Mouse (Mus musculus) G1E (cell line): ENCODE results near the gene Usp49. TPM values are rescaled to one million over a fixed set of nuclear protein-coding genes. Genes with fewer than 3 reads are reported as not detected.

ENCODE experiments used
- ATAC-seq: 2 replicates; pipeline ENCODE4 v1.8.0; 2016; ENCODE audit warnings: mild to moderate bottlenecking; ENCODE audit not compliant: insufficient number of reproducible peaks, poor library complexity, low FRiP score, severe bottlenecking; ENCODE audit errors: extremely low read depth
- DNase-seq: peaks from one replicate; pipeline ENCODE4 v3.0.0; 2012; ENCODE audit warnings: low spot score
- H3K27me3 ChIP-seq: 2 replicates; pipeline ENCODE4 v1.6.1; 2012; ENCODE audit warnings: mild to moderate bottlenecking, low read length, inconsistent platforms; ENCODE audit not compliant: insufficient read depth
- H3K36me3 ChIP-seq: replicated peaks from 2 replicates; pipeline ENCODE3; 2012; ENCODE audit warnings: mild to moderate bottlenecking, inconsistent platforms
- H3K4me1 ChIP-seq: 2 replicates; pipeline ENCODE4 v1.6.1; 2012; ENCODE audit warnings: low read depth, low read length, inconsistent platforms, mixed read lengths; ENCODE audit not compliant: insufficient read depth
- H3K4me3 ChIP-seq: 2 replicates; pipeline ENCODE4 v1.5.1; 2012; ENCODE audit warnings: low read depth, mild to moderate bottlenecking, inconsistent platforms, low read length, moderate library complexity, mixed read lengths
- H3K9me3 ChIP-seq: replicated peaks from 2 replicates; pipeline ENCODE4 v1.6.1; 2012; ENCODE audit warnings: inconsistent platforms
- CTCF ChIP-seq: IDR thresholded peaks from 2 replicates; pipeline ENCODE4 v1.5.1; 2012; ENCODE audit warnings: low read depth, low read length, inconsistent platforms, mixed read lengths
- GATA1 ChIP-seq: IDR thresholded peaks from 2 replicates; pipeline ENCODE4 v1.6.1; 2012; ENCODE audit warnings: borderline replicate concordance, low read length, inconsistent platforms, mixed read lengths
- GATA2 ChIP-seq: IDR thresholded peaks from 2 replicates; pipeline ENCODE4 v1.6.1; 2012; ENCODE audit warnings: low read depth, low read length, inconsistent platforms, borderline replicate concordance
- POLR2AphosphoS5 ChIP-seq: IDR thresholded peaks from 2 replicates; pipeline ENCODE4 v1.6.1; 2012; ENCODE audit warnings: low read depth, low read length, inconsistent platforms; ENCODE audit not compliant: insufficient replicate concordance
- TAL1 ChIP-seq: conservative IDR thresholded peaks from 2 replicates; pipeline ENCODE4 v1.6.1; 2012; ENCODE audit warnings: low read depth, low read length, inconsistent platforms, mixed read lengths
- polyA plus RNA-seq: library from polyadenylated mRNA; stranded (reverse); fragments of >175 nt; gene quantifications from 2 replicates; pipeline ENCODE4 v1.2.3, GENCODE M21; 2012
- total RNA-seq, 2 experiments: library from RNA; stranded (forward) in 1 of 2; stranded (reverse) in 1 of 2; fragments of 200-1000 nt in 1 of 2; fragments of >200 nt in 1 of 2; fragmentation: Nextera tagmentation in 1 of 2; gene quantifications; 2 replicates each; pipeline ENCODE4 v1.2.3; 2014 to 2017

Gene Usp49
- total and polyA plus RNA-seq, 3 experiments: 5.3 to 41.7 (median 15.6) TPM

- H3K27me3 ChIP-seq: no peaks in the 10 kb centered on the region
- no peak for TF ChIP-seq CTCF
- no peak for TF ChIP-seq TAL1
- no peaks in the 10 kb centered on the region; the same call in 1 of the 2 replicates for H3K4me1 ChIP-seq
- DNase-seq (no peak), ATAC-seq (no peak)
- H3K4me3 ChIP-seq: no peak overlapping the region
- no peaks in the 10 kb centered on the region for H3K9me3 ChIP-seq
- H3K36me3 ChIP-seq: peaks cover 51% of the 10 kb centered on the region
These were observed 27.4 kb downstream of the Usp49 start for GRCm38 (mm10) chr17:47657901-47658300.

- Histone ChIP-seq H3K4me1 (no peaks in the 10 kb centered on the region; the same call in 1 of the 2 replicates), H3K27me3 (no peaks in the 10 kb centered on the region), H3K4me3 (no peak overlapping the region), H3K9me3 (no peaks in the 10 kb centered on the region), H3K36me3 (peaks cover 52% of the 10 kb centered on the region)
- TF ChIP-seq TAL1 (no peak), GATA1 (no peak), GATA2 (no peak), CTCF (no peak)
- DNase-seq: no peak
- ATAC-seq: no peak
These were observed 28.3 kb downstream of the Usp49 start for GRCm38 (mm10) chr17:47658741-47659243.

GRCm38 (mm10) chr17:47663009-47663713 lies 32.7 kb downstream of the Usp49 start:
- DNase-seq (no peak), ATAC-seq (no peak)
- Histone ChIP-seq H3K4me3 (no peak overlapping the region), H3K36me3 (peaks cover 59% of the 10 kb centered on the region), H3K27me3 (no peaks in the 10 kb centered on the region), H3K4me1 (no peaks in the 10 kb centered on the region; the same call in 1 of the 2 replicates), H3K9me3 (no peaks in the 10 kb centered on the region)
- TF ChIP-seq POLR2AphosphoS5 (no peak), GATA1 (no peak), GATA2 (no peak), TAL1 (no peak), CTCF (no peak)

- H3K36me3 ChIP-seq: peaks cover 50% of the 10 kb centered on the region
- no peaks in the 10 kb centered on the region for H3K4me1 ChIP-seq
- H3K27me3 ChIP-seq: no peaks in the 10 kb centered on the region
- H3K9me3 ChIP-seq: no peaks in the 10 kb centered on the region
- DNase-seq (no peak), ATAC-seq (no peak)
- TF ChIP-seq CTCF (no peak), GATA1 (no peak), POLR2AphosphoS5 (no peak), GATA2 (no peak), TAL1 (no peak)
- H3K4me3 ChIP-seq: no peak overlapping the region
These were observed 34.0 kb downstream of the Usp49 start for GRCm38 (mm10) chr17:47664474-47664873.

- Histone ChIP-seq H3K27me3 (no peaks in the 10 kb centered on the region), H3K9me3 (no peaks in the 10 kb centered on the region), H3K4me1 (no peaks in the 10 kb centered on the region), H3K36me3 (peaks cover 55% of the 10 kb centered on the region), H3K4me3 (no peak overlapping the region)
- ATAC-seq (no peak), DNase-seq (no peak)
- TF ChIP-seq GATA1: no peak
- no peak for TF ChIP-seq POLR2AphosphoS5
- TF ChIP-seq TAL1: no peak
- TF ChIP-seq GATA2: no peak
- TF ChIP-seq CTCF: no peak
These were observed 38.7 kb downstream of the Usp49 start for GRCm38 (mm10) chr17:47669166-47669565.

- DNase-seq: no peak
- H3K36me3 ChIP-seq: peaks cover 60% of the 10 kb centered on the region
- no peak overlapping the region for H3K4me3 ChIP-seq
- ATAC-seq: no peak
- no peaks in the 10 kb centered on the region for H3K27me3 ChIP-seq
- TF ChIP-seq POLR2AphosphoS5 (no peak), GATA2 (no peak), GATA1 (no peak), TAL1 (no peak)
- H3K9me3 ChIP-seq: no peaks in the 10 kb centered on the region
- peaks cover 2% of the 10 kb centered on the region; the same call in 1 of the 2 replicates for H3K4me1 ChIP-seq
These were observed 41.5 kb downstream of the Usp49 start for GRCm38 (mm10) chr17:47671988-47672310.
